Mouse (Mus musculus) gastrocnemius, postnatal 14 days (tissue): Measurements from ENCODE around the gene Atp2b2. TPM values are rescaled to one million over a fixed set of nuclear protein-coding genes. Genes with fewer than 3 reads are reported as not detected.

Source experiments
- DNase-seq: peaks from one replicate; pipeline ENCODE4 v3.0.0; 2021; ENCODE audit warnings: mixed read lengths
- intact Hi-C: fragments of 180-260 bp; cut with DNase I; formaldehyde crosslinking; loops from one replicate; pipeline ENCODE4 v1.15.1; 2025; ENCODE audit warnings: low total_unique reads
- total RNA-seq, 2 experiments: library from RNA; stranded (reverse); gene quantifications; 2 replicates each; pipeline ENCODE4 v1.2.3; 2021

The Atp2b2 gene
- total RNA-seq, 2 experiments from 2014 or later: 0.27 to 0.53 TPM

DNA sequence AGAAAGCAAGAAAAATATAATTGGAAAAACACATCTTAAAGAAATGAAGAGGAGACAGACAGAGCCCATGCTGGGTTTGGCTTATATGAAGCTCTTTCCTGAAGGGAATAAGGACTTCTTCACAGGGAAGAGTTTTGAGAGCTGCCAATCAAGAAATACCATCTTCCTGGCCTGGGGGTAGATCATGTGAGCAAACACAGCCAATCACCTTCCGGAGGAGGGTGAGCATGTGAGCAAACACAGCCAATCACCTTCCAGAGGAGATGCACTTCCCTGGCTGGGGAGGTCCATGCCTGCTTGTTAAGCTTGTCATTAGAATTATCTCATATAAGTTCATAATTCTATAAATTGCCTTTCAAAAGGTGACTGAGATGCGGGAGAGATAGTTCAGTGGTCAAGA, 211.9 kb downstream of the Atp2b2 start:
- intact Hi-C loops: loop anchor here (10.0 kb wide), 1 partner anchor 124 kb away; no protein-coding TSS in a partner anchor
- DNase-seq: no peak

GRCm38 (mm10) chr6:113827309-113827708, 215.1 kb downstream of the Atp2b2 start:
- no peak for DNase-seq
- intact Hi-C loops: no loop called here

DNA sequence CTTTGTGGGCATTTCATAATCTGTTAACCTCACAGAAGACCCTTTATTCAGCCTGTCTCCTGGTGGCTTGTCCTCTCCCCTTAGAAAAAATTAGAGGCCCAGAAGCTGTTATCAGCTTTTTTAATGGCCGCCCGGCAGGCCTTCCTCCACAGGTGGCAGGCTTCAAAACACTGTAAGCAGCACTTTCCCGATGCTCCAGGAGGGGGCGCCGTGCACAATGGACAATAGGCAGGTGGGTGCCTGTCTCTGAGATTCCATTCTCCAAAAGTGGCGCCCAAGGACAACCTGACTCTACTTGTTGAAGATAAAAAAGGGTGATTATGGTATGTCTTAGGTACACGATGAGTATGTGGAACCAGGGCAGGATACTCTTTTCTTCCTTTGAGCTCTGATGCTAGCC, 220.0 kb downstream of the Atp2b2 start:
- intact Hi-C loops: no loop called here
- DNase-seq: no peak

- DNase-seq: no peak
- intact Hi-C loops: no loop called here
Measured at GRCm38 (mm10) chr6:113816690-113817089, 225.7 kb downstream of the Atp2b2 start.

DNA sequence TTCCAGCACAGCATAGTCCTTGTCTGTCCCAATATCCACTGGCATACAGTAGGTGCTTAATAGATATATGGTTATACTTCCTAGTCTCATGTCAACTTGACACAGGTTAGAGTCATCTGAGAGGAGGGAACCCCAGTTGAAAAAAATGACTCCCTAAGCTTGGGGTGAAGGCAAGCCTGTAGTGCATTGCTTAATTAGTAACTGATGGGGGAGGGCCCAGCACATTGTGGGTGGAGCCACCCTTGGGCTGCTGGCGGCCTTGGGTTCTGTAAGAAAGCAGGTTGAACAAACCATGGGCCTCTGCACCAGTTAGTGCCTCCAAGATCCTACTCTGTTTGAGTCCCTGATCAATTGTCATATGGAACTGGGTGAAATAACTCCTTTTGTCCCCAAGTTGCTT, 231.0 kb downstream of the Atp2b2 start:
- intact Hi-C loops: no loop called here
- no peak for DNase-seq

DNA sequence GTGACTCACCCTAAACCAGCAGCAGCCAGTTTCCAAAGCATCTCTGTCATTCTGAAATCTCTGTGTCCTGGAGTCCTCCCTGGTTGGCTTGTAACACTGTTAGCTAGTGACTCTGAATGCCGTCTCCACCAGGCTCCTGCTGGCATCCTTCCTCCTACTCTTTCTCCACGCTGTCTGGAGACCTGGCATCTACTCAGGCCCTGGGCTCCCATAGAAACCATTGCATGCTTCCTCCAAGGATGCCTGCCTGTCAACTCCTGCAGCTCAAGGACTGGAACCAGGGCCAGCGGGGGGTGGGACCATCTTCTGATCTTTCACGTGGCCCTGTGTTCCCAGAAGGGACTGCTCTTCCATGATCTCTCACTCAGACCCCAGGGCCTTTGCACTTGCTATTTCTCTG, 231.7 kb downstream of the Atp2b2 start:
- DNase-seq: no peak
- intact Hi-C loops: no loop called here

DNA sequence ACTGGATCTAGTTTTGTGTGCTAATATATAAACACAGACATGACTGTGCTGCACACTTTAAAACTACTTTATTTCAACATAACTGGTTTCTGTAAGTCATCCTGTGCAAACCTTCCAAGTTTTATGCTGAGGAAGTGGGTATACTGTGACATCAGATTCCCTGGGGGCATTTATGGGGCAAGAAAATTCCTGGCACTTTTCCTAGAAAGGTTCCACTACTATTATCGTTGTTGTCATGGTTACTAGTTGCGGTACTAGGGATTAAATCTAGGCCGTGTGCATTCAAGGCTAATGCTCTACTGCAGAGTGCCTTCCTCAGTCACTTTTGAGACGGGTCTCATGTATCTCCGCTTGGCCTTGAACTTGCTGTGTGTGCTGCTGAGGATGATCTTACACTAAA, 236.2 kb downstream of the Atp2b2 start:
- no peak for DNase-seq
- intact Hi-C loops: no loop called here

- no peak for DNase-seq
- intact Hi-C loops: no loop called here
Measured at GRCm38 (mm10) chr6:113801233-113801632, 241.2 kb downstream of the Atp2b2 start.

- intact Hi-C loops: no loop called here
- no peak for DNase-seq
Measured at GRCm38 (mm10) chr6:113799915-113800314, 242.5 kb downstream of the Atp2b2 start.

DNA sequence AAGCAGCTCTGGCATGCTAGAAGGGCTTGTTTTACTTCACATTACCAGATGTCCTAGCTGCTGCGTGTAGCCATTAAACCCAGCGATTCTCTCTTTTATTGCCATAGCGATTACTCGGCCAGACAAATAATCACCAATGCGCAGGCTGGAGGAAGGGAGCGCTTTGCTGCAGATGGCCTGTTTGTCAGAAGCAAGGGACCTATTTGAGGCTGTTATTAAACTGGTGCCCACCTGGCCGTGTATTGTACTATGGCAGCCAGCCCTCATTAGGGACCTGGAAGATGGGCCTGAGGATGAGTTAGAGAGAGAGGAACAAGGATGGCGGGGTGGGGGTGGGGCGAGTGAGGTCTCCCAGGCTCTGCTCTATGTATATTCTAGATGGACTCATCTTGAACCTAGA, 243.1 kb downstream of the Atp2b2 start:
- DNase-seq: no peak
- intact Hi-C loops: no loop called here

GRCm38 (mm10) chr6:113798921-113799320, 243.5 kb downstream of the Atp2b2 start:
- no peak for DNase-seq
- intact Hi-C loops: no loop called here

DNA sequence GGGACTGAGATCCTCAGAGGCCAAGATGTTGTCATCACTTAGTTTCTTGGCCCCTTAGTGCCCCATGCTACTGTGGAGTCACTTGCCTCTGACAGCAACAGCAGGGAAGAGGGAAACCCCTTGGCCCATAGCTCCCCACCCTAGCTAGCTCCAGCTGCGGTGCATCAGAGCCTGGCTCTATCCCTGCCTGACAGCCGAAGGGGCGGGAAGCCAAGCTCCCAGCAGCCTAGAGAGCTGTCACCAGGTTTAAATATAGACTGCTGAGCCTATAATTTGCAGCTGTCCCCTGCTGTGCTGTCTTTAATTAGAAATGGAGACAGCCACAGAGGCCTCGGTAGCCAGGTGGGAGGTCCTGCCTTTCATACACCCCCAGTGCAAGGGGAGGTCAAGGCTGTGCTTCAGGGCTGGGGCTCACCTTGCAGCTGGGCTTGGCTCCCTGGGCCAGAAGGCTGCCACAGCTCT, 247.1 kb downstream of the Atp2b2 start:
- peak; percentile 78 for DNase-seq
- intact Hi-C loops: no loop called here

DNA sequence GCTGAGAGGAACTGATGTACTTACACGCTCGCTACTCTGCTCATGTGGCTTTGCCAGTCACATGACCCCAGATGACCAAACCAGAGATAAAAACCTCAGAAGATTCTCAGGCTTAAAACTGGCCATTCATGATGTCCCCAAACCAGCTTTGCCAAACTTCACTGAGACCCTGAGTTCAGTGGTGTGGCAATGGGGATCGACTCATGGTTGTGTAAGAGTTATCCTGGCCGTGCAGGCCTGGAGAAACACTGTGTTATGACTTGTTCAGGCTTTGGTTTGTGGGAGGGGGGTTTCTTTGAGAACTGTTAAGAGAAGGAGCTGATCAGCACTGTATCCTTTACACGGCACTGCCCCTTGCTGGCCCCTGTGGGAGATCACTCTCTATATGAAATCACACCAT, 250.0 kb downstream of the Atp2b2 start:
- DNase-seq: no peak

GRCm38 (mm10) chr6:113791012-113791411, 251.4 kb downstream of the Atp2b2 start:
- DNase-seq: no peak
- intact Hi-C loops: no loop called here

More for the DNA sequence above, 250.0 kb downstream of the Atp2b2 start:
- intact Hi-C loops: no loop called here

GRCm38 (mm10) chr6:113787459-113787968, 254.9 kb downstream of the Atp2b2 start:
- intact Hi-C loops: no loop called here
- no peak for DNase-seq

- DNase-seq: no peak
- intact Hi-C loops: no loop called here
Measured at GRCm38 (mm10) chr6:113785658-113786057, 256.8 kb downstream of the Atp2b2 start.

DNA sequence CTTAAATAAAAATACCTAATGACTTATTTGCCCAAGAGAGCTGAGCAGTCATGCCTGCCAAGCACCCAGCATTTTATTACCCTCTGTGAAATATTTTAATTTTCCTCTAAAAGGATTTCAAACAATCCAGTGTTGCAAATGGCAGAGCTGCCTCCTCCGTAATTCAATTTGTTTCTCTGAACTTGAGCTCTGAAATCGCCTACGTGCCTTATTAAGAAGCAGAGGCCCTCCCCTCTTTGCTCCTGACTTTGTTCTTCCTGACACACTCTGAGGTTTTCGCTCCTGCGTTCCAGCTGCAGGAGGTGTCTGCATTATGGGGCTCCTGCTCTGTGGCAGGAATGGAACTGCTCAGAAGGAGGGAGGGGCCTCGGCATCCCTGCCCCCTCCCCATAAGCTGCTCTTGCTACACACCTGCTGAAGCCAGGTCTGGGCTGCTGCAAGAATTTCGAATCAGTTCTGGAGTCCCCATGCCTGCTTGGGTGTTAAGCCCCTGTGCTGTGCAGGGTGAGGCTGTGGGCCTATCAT, 264.1 kb downstream of the Atp2b2 start:
- no peak for DNase-seq
- intact Hi-C loops: no loop called here

- intact Hi-C loops: no loop called here
- no peak for DNase-seq
Measured at GRCm38 (mm10) chr6:113768804-113769203, 273.6 kb downstream of the Atp2b2 start.

DNA sequence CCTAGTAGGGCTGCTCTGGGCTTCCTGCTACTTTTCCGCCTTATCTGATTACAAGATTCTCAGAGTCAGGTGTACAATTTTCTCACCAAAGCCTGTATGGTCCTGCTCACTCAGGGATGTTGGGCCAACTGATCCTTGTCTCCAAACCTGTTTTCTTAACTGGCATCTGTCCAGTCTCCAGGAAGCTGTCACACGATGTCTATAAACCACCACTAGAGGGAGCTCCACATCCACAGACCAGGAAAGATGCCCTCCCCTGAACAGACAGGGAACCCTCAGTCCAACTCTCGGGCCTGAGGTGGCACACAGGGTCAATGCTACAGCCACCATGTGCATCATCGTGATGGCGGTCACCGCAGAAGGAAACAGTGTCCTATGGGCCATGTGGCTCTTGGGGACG, 280.8 kb downstream of the Atp2b2 start:
- intact Hi-C loops: loop anchor here (5.0 kb wide), 1 partner anchor 311 kb away; no protein-coding TSS in a partner anchor
- DNase-seq: peak; percentile 34

- intact Hi-C loops: no loop called here
- no peak for DNase-seq
Measured at GRCm38 (mm10) chr6:113749119-113749685, 293.2 kb downstream of the Atp2b2 start.

- intact Hi-C loops: no loop called here
- no peak for DNase-seq
Measured at GRCm38 (mm10) chr6:113748351-113748750, 294.1 kb downstream of the Atp2b2 start.
